Mouse (Mus musculus): Measurements from ENCODE around the gene Taok3. TPM values are rescaled to one million over a fixed set of nuclear protein-coding genes. Genes with fewer than 3 reads are reported as not detected.

Gene Taok3
- polyA plus RNA-seq (2012; ENCODE audit: insufficient read depth, insufficient read length, low replicate concordance, missing spikeins): 107 TPM in 1 of 2 replicates, not detected in the other

GRCm38 (mm10) chr5:117119777-117120488 is at the start of gene Taok3:
Gene Taok3 (plus strand): TSS chr5:117120129.
- no peak within 1 kb of the TSS for H3K27ac ChIP-seq (ENCODE audit: insufficient read depth, low read depth, low read length)
- WGBS: under 1% methylated on average over 74 of the region's 74 CpGs

GRCm38 (mm10) chr5:117087718-117088117 is 32.2 kb upstream of the Taok3 start:
- Histone ChIP-seq H3K4me1 (ENCODE audit: control insufficient read depth, insufficient read depth, low read length) (peaks cover 10% of the 10 kb centered on the region), H3K4me3 (ENCODE audit: insufficient read depth, low read depth, low read length) (peak overlapping the region; percentile 28), H3K27ac (ENCODE audit: insufficient read depth, low read depth, low read length) (no peak overlapping the region)
- TF ChIP-seq POLR2A (IDR thresholded peaks at IDR 0.05; ENCODE audit: insufficient read depth, low read depth, low read length) (no peak), CTCF (IDR thresholded peaks at IDR 0.05; ENCODE audit: insufficient read depth, low read depth, low read length) (no peak)
- 3% methylated on average over 13 of the region's 13 CpGs for WGBS

More at GRCm38 (mm10) chr5:117119777-117120488, at the start of gene Taok3:
- TF ChIP-seq CTCF (IDR thresholded peaks at IDR 0.05; ENCODE audit: insufficient read depth, low read depth, low read length) (no peak), POLR2A (IDR thresholded peaks at IDR 0.05; ENCODE audit: insufficient read depth, low read depth, low read length) (peak; percentile 29; the same call in 1 of the 2 replicates)
- Histone ChIP-seq H3K4me3 (ENCODE audit: insufficient read depth, low read depth, low read length) (peak within 1 kb of the TSS; percentile 65), H3K4me1 (ENCODE audit: control insufficient read depth, insufficient read depth, low read length) (peaks cover 8% of the 10 kb centered on the region)

- no peak for TF ChIP-seq CTCF (IDR thresholded peaks at IDR 0.05; ENCODE audit: insufficient read depth, low read depth, low read length)
- TF ChIP-seq POLR2A (IDR thresholded peaks at IDR 0.05; ENCODE audit: insufficient read depth, low read depth, low read length): no peak
- no peak overlapping the region for H3K4me3 ChIP-seq (ENCODE audit: insufficient read depth, low read depth, low read length)
- H3K27ac ChIP-seq (ENCODE audit: insufficient read depth, low read depth, low read length): no peak overlapping the region
- peaks cover 10% of the 10 kb centered on the region for H3K4me1 ChIP-seq (ENCODE audit: control insufficient read depth, insufficient read depth, low read length)
- 62% methylated on average over 3 of the region's 3 CpGs for WGBS
Observed at GRCm38 (mm10) chr5:117089147-117089546, 30.8 kb upstream of the Taok3 start.

- Histone ChIP-seq H3K4me3 (ENCODE audit: insufficient read depth, low read depth, low read length) (no peak overlapping the region), H3K4me1 (ENCODE audit: control insufficient read depth, insufficient read depth, low read length) (peaks cover 10% of the 10 kb centered on the region), H3K27ac (ENCODE audit: insufficient read depth, low read depth, low read length) (no peak overlapping the region)
- 18% methylated on average over 6 of the region's 6 CpGs for WGBS
- TF ChIP-seq POLR2A (IDR thresholded peaks at IDR 0.05; ENCODE audit: insufficient read depth, low read depth, low read length) (no peak), CTCF (IDR thresholded peaks at IDR 0.05; ENCODE audit: insufficient read depth, low read depth, low read length) (no peak)
Observed at GRCm38 (mm10) chr5:117089786-117090185, 30.1 kb upstream of the Taok3 start.

- no peak overlapping the region for H3K4me3 ChIP-seq (ENCODE audit: insufficient read depth, low read depth, low read length)
- WGBS: 36% methylated on average over 7 of the region's 7 CpGs
- no peak overlapping the region for H3K27ac ChIP-seq (ENCODE audit: insufficient read depth, low read depth, low read length)
- TF ChIP-seq CTCF (IDR thresholded peaks at IDR 0.05; ENCODE audit: insufficient read depth, low read depth, low read length): peak; percentile 58
- no peak for TF ChIP-seq POLR2A (IDR thresholded peaks at IDR 0.05; ENCODE audit: insufficient read depth, low read depth, low read length)
- H3K4me1 ChIP-seq (ENCODE audit: control insufficient read depth, insufficient read depth, low read length): no peaks in the 10 kb centered on the region; the same call in 1 of the 2 replicates
Observed at GRCm38 (mm10) chr5:117094431-117094830, 25.5 kb upstream of the Taok3 start.

- 41% methylated on average over 3 of the region's 3 CpGs for WGBS
- no peak for TF ChIP-seq POLR2A (IDR thresholded peaks at IDR 0.05; ENCODE audit: insufficient read depth, low read depth, low read length)
- no peak for TF ChIP-seq CTCF (IDR thresholded peaks at IDR 0.05; ENCODE audit: insufficient read depth, low read depth, low read length)
- Histone ChIP-seq H3K4me3 (ENCODE audit: insufficient read depth, low read depth, low read length) (no peak overlapping the region), H3K27ac (ENCODE audit: insufficient read depth, low read depth, low read length) (no peak overlapping the region), H3K4me1 (ENCODE audit: control insufficient read depth, insufficient read depth, low read length) (no peaks in the 10 kb centered on the region; the same call in 1 of the 2 replicates)
Observed at GRCm38 (mm10) chr5:117096716-117097115, 23.2 kb upstream of the Taok3 start.

- H3K4me3 ChIP-seq (ENCODE audit: insufficient read depth, low read depth, low read length): no peak overlapping the region
- 70% methylated on average over 5 of the region's 5 CpGs for WGBS
- peaks cover 2% of the 10 kb centered on the region; the same call in 1 of the 2 replicates for H3K4me1 ChIP-seq (ENCODE audit: control insufficient read depth, insufficient read depth, low read length)
- H3K27ac ChIP-seq (ENCODE audit: insufficient read depth, low read depth, low read length): no peak overlapping the region
- TF ChIP-seq CTCF (IDR thresholded peaks at IDR 0.05; ENCODE audit: insufficient read depth, low read depth, low read length) (no peak), POLR2A (IDR thresholded peaks at IDR 0.05; ENCODE audit: insufficient read depth, low read depth, low read length) (no peak)
Observed at GRCm38 (mm10) chr5:117099008-117099407, 20.9 kb upstream of the Taok3 start.

GRCm38 (mm10) chr5:117099742-117100141 is 20.2 kb upstream of the Taok3 start:
- TF ChIP-seq POLR2A (IDR thresholded peaks at IDR 0.05; ENCODE audit: insufficient read depth, low read depth, low read length) (no peak), CTCF (IDR thresholded peaks at IDR 0.05; ENCODE audit: insufficient read depth, low read depth, low read length) (no peak)
- 80% methylated on average over 11 of the region's 11 CpGs for WGBS
- H3K27ac ChIP-seq (ENCODE audit: insufficient read depth, low read depth, low read length): no peak overlapping the region
- H3K4me3 ChIP-seq (ENCODE audit: insufficient read depth, low read depth, low read length): no peak overlapping the region
- peaks cover 7% of the 10 kb centered on the region for H3K4me1 ChIP-seq (ENCODE audit: control insufficient read depth, insufficient read depth, low read length)

GRCm38 (mm10) chr5:117103194-117103929 is 16.6 kb upstream of the Taok3 start:
- 93% methylated on average over 20 of the region's 20 CpGs for WGBS
- TF ChIP-seq CTCF (IDR thresholded peaks at IDR 0.05; ENCODE audit: insufficient read depth, low read depth, low read length) (no peak), POLR2A (IDR thresholded peaks at IDR 0.05; ENCODE audit: insufficient read depth, low read depth, low read length) (no peak)
- no peak overlapping the region for H3K4me3 ChIP-seq (ENCODE audit: insufficient read depth, low read depth, low read length)
- H3K27ac ChIP-seq (ENCODE audit: insufficient read depth, low read depth, low read length): no peak overlapping the region
- peaks cover 26% of the 10 kb centered on the region for H3K4me1 ChIP-seq (ENCODE audit: control insufficient read depth, insufficient read depth, low read length)

Measured in olfactory bulb, adult 2 months (tissue).